Mouse (Mus musculus) megakaryocyte progenitor cell, adult 5-6 weeks (primary cell): Measurements from ENCODE around the gene Raver2. TPM values are rescaled to one million over a fixed set of nuclear protein-coding genes. Genes with fewer than 3 reads are reported as not detected.

ENCODE experiments used
- ATAC-seq: replicated peaks from 2 replicates; pipeline ENCODE4 v1.8.0; 2016; ENCODE audit warnings: mild to moderate bottlenecking, moderate TSS enrichment, inconsistent platforms; ENCODE audit not compliant: poor library complexity
- total RNA-seq, 2 experiments: library from RNA; stranded (forward) in 1 of 2; stranded (reverse) in 1 of 2; fragments of 157-497, 149-512 nt in 1 of 2; fragments of 200-1000 nt in 1 of 2; gene quantifications; 2 replicates each; pipeline versions ENCODE4 v1.2.3 to v1.2.4; 2015 to 2017

Gene Raver2
- total RNA-seq, 2 experiments from 2014 or later, result 0.15 to 0.17 TPM

DNA sequence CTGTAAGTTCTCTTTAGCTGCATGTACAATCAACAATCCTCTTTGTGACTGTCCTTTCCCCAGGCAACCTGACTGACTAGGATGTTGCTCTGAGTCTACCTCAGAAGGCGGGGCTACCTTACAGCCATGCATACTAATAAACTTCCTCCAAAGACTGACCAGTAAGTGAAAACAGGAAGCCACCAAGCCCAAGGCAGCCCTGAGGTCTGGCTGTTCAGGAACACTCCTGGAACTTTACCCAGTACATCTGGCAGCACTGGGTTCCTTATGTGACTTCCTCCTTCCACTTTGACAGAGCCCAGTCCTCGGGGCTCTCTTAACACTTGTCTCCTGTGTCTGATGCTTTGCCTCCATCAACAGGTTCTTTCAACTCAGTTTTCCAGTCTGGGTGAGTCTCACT lies 104.0 kb downstream of the Raver2 start:
- peak; percentile 69 for ATAC-seq

DNA sequence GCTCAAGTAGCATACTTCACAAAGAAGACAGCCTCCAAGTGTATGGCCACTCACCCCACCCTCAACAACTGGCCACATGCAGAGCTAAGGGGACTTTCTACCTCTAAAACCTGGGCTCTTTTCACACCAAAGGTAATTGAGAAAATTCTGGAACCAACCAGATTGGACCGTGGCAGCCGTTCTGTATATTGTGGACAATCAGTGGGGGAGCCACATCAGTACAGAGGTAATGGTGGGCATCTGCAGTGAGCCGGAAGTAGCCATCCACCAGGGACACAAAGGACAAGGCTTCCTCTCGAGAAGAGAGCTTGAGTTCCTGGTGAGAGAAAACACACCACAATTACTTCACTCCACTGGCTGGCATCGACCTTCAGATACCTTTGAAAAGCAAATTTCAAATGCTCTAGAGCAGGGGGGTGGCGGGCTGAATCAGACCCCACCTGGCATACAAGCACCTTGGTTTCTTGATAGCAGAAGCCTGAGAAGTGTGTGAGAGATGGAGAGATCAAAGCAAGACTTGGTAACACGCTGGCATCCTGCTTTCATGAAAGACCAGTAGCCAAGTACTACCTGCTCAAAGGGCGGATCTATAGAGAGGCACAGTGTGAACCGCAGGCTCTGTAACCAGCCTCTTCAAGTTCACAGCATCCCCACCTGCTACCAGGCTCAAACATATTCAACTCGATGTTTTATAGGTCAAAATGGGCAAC lies 106.3 kb downstream of the Raver2 start:
- no peak for ATAC-seq

DNA sequence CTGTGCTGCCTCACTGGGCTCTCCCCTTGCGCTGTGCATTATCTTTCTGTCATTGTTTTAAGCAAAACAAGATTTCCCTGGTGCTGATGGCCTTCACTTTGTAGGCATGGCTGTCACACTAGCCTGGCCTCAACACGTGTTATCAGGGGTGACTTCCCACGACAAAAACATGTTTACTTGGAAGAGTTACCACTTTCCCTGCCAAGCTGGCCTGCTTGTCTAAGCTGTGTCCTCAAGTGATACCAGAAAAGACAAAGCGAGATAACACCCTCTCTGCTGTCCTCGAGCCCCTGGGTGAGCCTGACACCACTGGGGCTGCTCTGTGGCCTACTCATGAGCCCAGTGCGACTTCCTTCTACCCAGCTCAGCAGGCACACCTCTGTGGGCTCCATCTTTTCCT lies 107.3 kb downstream of the Raver2 start:
- ATAC-seq, result peak; percentile 71

DNA sequence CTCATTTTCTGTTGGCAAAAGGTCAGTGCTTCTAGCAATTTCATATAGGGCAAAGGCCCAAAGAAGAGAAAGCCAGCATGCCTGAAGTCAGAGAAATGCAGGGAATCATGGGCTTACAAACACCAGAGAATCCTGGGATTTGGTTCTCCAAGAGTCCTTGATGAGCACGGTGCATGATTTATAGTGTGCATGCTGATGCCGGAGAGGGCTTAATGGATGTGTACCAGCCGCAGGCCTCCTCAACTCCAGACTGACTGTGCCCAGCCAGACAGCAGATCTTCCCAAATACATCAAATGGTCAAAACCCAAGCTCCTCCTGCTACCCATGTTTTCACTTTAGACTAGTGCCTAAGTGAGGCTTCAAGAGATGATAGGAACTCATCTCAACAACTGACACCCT lies 109.0 kb downstream of the Raver2 start:
- no peak for ATAC-seq

DNA sequence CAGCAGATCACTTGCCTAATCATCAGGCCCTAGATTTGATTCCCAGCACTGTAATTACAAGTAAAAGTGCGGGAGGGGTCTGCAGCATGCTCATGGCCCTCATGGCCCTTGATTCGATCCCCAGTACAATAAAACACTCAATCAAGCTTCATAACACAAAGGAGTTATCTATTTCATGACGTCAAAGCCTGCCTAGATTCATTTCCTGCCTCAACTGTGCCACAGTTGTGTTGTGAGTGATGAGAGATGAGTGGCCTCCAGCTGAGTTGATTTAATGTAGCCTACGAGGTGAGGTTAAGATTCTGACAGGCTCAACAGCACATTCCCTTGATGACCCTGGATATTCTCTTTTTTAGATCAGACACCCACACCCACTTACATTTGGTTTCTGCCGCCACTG lies 110.3 kb downstream of the Raver2 start:
- ATAC-seq, result no peak

DNA sequence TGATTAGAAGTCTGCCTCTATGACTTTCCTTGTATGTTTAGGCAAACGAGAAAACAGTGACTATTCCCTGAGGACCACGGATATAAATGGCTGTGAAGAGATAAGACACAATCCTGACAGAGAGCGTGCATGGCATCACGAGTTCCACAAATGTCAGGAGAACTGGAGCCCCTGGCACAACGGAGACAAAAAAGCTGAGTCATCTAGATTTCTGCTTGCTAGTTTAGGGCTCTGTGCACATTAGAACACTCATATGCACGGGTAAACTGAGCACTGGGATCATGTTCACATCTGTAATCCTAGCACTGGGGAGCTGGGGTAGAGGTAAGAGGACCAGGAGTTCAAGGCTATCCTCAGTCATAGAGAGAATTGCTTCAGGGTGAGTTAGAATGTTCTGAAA lies 111.1 kb downstream of the Raver2 start:
- ATAC-seq, result no peak

DNA sequence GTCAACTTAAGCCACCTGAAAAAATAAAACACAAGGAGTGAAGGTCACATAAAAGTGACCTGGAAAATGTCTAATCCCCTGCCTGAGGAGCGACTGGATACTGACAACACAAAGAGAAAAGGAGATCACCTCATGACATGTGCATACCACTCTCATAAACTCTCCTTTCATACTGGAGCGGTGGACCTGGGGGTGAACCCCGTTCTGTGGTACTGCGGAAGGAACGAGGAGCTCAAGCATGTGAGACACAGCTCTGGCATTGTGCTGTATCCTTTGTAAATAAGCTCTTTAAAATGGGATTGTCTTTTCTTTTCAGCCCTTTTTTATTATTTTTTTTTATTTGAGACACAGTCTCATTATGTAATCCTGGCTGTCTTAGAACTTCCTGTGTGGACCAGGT lies 111.9 kb downstream of the Raver2 start:
- no peak for ATAC-seq

DNA sequence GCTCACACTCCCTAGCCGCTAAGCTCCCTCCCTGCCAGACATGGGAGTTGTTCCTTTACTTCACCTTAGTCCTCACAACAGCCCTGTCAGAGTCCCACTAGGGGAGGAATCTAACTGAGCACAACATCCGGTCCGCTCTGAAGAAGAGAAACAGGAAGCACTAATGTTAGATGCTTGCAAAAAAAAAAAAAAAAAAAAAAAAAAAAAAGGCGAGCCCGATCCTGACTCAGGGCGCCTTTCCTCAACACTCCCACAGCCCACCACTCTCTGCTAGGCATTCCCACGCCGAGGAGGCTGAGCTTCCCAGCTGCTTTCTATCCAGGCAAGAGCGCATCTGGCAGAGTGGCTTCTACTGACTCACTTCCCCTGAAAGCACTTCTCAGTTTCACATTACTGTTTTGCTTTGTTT lies 113.8 kb downstream of the Raver2 start:
- peak; percentile 66 for ATAC-seq

DNA sequence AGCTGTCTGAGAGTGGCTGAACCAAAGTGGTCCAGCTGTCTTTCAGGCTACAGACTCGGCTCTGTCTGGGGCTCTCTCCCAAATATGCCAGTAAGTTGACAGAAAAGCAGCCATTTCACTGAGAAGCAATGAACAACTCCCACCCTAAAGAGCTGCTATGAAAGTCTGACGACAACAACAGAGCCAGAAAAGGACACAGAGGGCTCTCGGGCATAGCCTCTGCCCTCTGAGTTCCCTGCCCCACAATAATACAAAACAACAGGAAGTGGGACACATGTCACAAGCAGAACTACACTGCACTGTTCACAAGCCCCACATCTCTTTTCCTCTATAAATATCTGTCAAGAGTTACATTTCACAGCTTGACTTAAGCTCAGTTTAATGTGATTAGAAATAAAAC lies 116.4 kb downstream of the Raver2 start:
- 0 out of 2 replicates have a peak, but pooled peaks have one; percentile 30 for ATAC-seq

DNA sequence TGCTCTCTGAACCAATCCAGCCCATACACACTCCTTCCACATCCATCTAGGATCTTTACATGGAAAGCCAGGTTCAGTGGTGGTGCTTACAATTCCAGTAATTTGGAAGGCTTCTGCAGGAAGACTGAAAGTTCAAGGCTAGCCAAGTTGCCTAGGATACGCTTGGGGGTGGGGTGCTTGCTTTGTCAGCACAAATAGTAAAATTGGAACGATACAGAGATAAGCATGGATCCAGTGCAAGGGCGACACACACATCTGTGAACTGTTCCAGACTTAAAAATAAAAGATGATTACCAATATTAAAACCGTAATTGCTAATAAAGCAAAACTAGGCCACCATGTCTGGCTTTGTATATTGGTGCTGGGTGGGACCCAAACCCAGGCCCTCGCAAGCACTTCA lies 117.8 kb downstream of the Raver2 start:
- no peak for ATAC-seq

DNA sequence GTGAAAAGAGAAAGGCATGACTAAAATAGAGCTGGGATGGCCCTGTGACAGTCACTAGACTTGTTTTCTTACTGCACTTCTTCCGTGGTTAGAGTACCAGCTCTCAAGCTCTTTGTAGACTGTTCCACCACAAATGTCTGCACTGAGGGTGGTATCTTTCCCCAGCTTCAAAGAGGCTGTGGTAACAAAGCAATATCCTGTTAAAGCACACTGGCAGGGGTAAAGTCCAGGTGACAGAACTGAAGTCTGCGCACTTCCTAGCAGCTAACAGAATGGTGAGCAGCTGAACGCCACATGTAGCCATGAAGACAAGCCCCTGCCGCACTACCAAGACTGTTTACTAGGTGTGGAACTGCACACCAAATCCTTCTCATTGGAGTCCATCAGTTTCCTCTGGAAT lies 118.6 kb downstream of the Raver2 start:
- no peak for ATAC-seq

DNA sequence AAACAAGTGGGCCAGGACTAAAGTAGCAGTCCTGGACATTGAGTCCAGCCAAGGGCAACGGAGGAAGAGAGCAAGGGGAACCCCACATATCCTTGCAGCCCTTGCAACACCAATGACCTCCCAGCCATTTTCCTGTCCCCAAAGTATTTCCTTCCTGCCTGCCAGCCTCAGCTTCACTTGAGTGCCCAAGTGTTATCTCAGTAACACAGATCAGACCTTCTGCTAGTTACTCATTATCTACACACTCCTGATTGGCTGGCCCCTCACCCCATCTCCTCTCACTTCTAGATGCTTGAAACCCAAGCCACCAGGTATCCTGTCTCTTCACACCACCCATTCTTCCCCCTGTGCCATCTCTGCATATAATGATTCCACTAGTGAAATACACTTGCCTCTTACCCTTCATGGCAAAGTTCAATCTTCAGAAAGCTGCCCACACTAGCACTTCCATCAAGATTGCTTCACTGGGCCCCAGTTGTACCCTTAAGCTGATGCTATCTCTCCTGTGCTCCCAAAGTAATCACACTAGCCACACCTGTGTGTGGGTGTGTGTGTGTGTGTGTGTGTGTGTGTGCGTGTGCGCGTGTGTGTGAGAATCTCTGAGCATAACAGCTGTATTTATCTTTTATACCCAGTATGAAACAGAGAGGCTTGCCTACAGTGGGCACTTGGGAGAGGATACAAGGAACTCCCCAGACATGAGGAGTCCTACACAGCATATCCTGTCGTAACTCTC lies 123.6 kb downstream of the Raver2 start:
- ATAC-seq, result peak; percentile 81

DNA sequence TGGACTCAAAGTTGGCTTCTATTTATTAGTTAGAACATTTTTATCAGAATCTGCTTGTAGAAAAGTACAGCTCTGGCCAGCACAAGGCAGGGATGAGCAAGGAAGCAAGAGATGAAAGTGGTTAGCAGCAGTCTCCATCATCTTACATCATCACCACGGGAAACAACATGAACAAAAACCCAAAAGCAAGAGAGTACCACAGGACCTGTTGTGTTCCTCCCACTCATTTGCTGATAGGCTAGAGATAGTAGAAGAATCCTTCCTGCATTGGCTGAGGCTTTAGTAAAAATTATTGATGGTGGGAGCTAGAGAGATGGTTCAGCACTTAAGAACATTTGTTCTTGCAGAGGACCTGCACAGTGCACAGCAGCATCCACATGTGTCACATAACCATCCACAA lies 125.4 kb downstream of the Raver2 start:
- no peak for ATAC-seq

DNA sequence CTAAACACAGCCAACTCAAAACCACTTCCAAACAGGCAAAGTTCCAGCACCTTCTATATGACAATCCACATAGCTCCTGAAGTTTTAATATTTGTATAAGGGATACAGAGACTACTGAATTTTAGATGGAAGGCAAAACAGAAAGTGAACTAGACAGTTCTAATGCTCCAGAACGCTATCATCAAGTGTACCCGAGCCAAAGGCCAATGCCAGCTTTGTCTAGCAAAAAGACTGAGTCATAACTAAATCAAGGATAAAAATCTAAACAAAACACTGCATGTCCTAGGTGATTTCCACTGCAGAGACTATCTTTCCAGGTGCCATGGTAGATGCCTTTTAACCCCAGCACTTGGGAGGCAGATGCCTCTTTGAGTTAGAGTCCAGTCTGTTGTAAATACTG lies 127.6 kb downstream of the Raver2 start:
- no peak for ATAC-seq

DNA sequence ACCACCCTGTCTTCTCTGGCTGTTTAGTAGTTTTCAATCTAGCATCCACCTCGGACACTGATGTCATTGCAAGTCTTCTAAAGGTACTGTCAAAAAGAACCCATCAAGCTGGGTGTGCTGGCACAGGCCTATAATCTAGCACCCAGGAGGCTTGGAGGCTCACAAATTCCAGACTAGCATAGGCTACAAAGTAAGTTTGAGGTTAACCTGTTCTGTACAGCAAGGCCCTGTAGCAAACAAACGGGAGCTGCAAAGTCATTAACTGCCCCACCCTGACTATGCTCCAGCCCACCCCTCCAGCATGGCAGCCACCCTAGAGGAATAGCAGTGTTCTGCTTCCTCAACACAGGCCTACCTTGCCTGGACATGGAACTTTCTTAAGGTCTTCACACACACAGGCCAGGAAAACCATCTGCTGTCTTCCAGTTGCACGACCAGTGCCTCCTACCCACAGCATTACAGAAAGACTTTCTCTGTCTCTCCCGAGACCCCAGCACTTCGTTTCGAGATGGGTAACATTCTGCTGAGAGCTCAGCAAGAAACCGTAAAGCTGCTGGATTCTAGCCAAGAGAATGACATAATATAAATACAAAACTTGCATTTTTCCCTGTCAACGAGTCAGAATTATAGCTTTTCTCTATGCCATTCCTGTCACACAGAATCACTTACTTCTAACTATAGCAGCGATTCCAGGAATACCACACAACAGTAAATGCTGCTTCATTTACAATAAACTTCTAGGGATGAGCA lies 128.8 kb downstream of the Raver2 start:
- no peak for ATAC-seq

DNA sequence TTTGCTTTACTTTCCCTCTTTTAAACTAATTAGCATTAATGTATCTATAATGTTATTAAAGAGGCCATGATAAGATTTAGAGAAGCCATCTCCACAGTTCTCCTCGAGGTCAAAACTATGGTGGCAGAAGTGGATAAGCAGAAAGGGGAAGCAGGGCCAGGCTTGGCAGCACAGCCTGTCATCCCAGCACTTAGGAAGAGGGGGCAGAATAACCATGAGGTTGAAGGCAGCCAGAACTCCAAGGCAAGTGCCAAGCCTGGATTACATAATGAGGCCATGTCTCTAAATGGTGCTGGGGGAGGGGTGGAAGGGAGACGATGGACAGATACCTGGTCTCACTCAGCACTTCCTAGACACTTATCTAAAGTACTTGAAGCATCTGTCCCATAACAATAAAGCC lies 129.6 kb downstream of the Raver2 start:
- peak; percentile 92 for ATAC-seq

DNA sequence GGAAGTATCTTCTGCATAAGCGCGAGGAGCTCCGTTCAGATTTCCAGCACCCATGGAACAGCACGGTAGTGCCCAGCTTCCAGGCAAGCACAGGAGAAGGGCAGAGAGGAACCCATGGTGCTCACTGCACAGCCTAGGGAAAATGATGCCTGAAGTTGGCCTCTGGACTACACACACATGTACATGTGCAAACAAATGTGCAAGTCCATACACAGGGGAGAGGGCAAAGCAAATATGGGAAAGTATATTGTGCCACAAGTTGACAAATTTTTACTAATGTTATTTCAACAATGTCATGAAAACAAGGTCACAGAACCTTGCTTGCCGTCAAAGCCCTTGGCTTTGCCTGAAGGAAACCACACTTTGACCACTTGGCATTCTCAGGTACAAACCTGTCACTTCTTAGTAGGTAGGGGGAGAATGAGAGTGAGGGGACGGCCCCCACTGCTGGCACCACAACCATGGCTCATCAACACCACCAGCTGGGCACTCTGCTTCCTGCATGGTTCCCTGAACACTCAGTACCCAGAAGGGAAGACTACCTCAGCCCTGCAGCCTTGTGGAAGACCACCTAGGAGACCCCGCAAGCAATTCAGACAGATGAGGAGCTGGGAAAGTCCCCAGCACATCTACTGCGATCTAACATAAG lies 130.8 kb downstream of the Raver2 start:
- no peak for ATAC-seq
